Mouse (Mus musculus): ENCODE results near the gene Ndufaf2. TPM values are rescaled to one million over a fixed set of nuclear protein-coding genes. Genes with fewer than 3 reads are reported as not detected.
A peak's percentile ranks its signal among the peaks of the same experiment; 100 is the strongest.

Gene Ndufaf2
- polyA plus RNA-seq, 1 experiment, result 7.1 TPM

DNA sequence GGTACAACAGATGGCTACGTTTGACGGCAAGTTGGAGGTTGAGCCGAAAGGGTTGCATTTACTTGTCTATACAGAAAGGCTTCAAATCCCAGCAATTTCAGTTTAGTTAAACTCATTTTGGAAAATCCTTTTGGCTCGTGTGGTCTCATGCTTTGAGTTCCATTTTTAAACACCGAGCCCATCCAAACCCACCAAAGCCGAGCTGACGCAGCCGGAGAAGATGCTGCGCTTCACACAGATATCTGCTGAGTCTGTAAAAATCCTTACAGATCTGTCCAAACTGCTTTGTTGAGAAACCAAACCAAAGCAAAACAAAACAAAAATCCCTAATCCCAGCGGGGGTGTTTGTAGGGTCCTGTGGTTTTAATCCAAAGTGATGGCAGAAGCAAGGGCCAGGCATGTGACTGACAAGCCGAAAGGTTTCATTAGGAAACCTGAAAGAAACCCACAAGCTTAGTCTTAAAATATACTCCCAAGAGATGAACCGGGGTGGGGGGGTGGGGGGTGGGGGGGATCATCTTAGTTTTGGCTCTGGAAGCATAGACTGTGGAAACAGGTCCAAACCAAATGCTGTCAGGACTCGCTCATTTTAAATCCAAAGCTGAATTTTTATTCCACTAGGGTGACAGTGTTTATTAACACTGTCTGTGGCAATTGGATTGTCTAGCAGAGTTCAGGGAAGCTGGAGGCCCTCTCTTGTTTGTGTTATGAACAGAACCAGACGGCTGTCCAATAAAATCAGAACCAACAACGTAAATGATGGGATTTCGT lies 181.4 kb downstream of the Ndufaf2 start:
- 76% methylated on average over 16 of the region's 16 CpGs for WGBS

DNA sequence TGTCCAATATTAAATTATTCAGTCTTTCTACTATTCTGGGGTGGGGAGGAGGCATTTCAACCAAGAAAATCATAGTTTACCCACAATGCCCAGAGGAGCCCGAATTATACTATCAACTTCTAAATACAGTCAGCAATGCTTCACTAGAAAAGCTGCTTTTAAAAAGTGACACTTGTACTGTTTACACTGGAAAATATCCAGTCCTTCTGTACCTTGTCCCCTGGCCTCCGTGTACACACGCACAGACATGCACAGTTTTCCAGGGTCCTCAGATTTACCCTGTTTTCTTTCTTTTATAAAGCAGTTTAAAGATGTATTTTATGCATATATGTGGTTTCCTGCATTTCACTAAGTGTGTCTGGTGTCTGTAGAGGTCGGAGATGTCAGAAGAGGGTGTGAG lies 186.0 kb downstream of the Ndufaf2 start:
- no peak for DNase-seq (ENCODE audit: low read depth, low spot score)
- 38% methylated on average over 4 of the region's 4 CpGs for WGBS

More for the DNA sequence above, 181.4 kb downstream of the Ndufaf2 start:
- no peak for DNase-seq (ENCODE audit: low read depth, low spot score)

- WGBS, result 82% methylated on average over 7 of the region's 7 CpGs
- DNase-seq (ENCODE audit: low read depth, low spot score), result no peak
These were observed 186.6 kb downstream of the Ndufaf2 start for GRCm38 (mm10) chr13:107971868-107972267.

GRCm38 (mm10) chr13:107970422-107971142 lies 187.8 kb downstream of the Ndufaf2 start:
- 82% methylated on average over 11 of the region's 11 CpGs for WGBS
- DNase-seq (ENCODE audit: low read depth, low spot score), result no peak

DNA sequence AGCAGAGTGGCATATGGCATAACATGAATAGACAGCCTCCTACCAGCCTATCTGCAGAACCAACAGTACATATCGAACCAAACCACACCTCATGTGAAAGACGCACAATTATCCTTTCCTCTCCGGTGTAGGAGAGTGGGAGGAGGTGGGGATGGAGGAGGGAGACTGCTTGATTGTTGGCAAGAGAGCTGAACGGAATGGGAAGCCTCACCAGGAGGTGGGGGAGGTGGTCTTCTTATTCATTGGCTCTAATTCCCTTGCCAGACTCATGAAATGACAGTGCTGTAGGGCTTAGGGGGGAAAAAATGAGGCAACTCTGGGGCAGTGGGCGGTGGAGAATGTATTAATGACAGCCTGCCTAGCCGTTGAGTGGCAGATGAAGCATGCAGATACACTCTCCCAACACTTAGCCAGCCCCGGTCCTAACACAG lies 188.4 kb downstream of the Ndufaf2 start:
- DNase-seq (ENCODE audit: low read depth, low spot score), result no peak
- 62% methylated on average over 7 of the region's 7 CpGs for WGBS

GRCm38 (mm10) chr13:107964616-107965015 lies 193.8 kb downstream of the Ndufaf2 start:
- WGBS, result 77% methylated on average over 7 of the region's 7 CpGs
- no peak for DNase-seq (ENCODE audit: low read depth, low spot score)

DNA sequence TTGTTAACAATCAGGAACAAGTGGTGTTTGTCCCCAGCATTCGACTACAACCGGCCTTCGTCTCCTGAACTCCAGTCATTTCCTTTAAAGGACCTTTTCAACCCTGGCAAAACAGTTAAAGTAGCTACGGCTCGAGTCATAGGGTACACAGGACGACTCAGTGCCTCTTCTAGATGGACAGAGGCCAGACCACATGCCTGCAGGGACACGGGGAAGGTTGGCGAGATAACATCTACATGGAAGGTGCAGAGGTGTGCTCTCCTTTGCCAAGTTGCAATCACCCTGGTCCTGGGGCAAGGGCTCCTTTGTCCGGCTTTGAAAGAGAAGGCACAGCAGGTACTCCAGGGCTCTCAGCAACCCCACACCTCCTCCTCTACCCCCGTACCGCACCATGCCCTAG lies 195.0 kb downstream of the Ndufaf2 start:
- no peak for DNase-seq (ENCODE audit: low read depth, low spot score)
- 57% methylated on average over 11 of the region's 11 CpGs for WGBS

DNA sequence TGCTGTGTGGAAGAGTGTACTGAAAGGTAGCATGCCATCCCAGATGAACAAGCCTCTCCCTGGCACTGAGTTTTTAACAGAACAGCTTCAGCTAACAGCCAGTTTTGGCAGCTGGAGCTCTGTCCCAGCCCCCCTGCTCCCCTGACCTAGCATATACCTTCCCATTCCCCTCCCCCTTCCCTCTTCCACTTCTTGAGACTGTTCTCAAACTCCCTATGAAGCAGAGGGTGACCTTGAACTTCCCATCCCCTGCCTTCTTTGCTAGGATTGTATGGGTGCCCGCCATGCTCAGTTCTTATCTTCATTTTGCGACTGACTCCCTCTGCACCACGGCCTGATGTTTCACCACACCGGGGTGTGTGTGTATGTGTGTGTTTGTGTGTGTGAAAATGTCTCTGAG lies 195.7 kb downstream of the Ndufaf2 start:
- DNase-seq (ENCODE audit: low read depth, low spot score), result no peak
- WGBS, result 73% methylated on average over 4 of the region's 4 CpGs

- 30% methylated on average over 4 of the region's 4 CpGs for WGBS
- DNase-seq (ENCODE audit: low read depth, low spot score), result peak; percentile 32
These were observed 196.5 kb downstream of the Ndufaf2 start for GRCm38 (mm10) chr13:107961972-107962371.

DNA sequence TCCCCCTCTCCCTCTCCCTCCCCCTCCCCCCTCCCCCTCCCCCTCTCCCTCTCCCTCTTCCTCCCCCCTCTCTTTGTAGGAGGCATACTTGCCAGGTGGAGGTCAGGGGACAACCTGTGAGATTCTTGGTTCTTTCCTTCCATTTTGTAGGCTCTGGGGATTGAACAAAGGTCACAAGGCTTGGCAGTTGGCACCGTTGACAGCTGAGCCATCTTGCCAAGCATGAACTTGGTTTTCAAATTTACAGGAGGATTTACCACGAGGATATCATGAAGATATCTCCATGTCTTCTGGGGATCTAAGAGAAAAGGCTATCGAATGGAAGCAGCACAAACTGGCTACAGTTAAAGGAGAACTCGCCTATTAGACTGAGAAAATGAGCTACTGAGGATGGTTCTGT lies 196.9 kb downstream of the Ndufaf2 start:
- WGBS, result 42% methylated on average over 4 of the region's 4 CpGs
- DNase-seq (ENCODE audit: low read depth, low spot score), result no peak

GRCm38 (mm10) chr13:107960549-107960948 lies 197.9 kb downstream of the Ndufaf2 start:
- DNase-seq (ENCODE audit: low read depth, low spot score), result no peak
- WGBS, result 93% methylated on average over 5 of the region's 5 CpGs

GRCm38 (mm10) chr13:107959891-107960290 lies 198.5 kb downstream of the Ndufaf2 start:
- WGBS, result 83% methylated on average over 4 of the region's 4 CpGs
- DNase-seq (ENCODE audit: low read depth, low spot score), result no peak

DNA sequence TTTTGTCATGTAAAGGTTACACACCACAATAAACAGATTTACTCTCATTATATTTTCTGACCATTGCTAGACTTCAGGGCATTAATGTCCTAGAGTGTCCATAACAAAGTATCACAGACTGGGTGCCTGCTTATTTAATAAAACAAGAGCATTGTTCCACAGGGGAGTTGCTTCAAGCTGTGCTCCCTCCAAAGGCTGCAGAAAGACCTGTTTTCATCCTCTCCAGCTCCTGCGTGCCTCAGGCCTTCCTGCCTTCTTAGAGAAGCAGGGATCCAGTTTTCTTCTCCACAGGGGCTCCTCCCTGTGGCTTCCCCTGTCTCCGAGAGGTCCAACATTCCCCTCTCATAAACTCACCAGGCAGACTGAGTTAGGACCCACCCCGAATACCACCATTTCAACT lies 202.2 kb downstream of the Ndufaf2 start:
- no peak for DNase-seq (ENCODE audit: low read depth, low spot score)
- 81% methylated on average over 3 of the region's 3 CpGs for WGBS

DNA sequence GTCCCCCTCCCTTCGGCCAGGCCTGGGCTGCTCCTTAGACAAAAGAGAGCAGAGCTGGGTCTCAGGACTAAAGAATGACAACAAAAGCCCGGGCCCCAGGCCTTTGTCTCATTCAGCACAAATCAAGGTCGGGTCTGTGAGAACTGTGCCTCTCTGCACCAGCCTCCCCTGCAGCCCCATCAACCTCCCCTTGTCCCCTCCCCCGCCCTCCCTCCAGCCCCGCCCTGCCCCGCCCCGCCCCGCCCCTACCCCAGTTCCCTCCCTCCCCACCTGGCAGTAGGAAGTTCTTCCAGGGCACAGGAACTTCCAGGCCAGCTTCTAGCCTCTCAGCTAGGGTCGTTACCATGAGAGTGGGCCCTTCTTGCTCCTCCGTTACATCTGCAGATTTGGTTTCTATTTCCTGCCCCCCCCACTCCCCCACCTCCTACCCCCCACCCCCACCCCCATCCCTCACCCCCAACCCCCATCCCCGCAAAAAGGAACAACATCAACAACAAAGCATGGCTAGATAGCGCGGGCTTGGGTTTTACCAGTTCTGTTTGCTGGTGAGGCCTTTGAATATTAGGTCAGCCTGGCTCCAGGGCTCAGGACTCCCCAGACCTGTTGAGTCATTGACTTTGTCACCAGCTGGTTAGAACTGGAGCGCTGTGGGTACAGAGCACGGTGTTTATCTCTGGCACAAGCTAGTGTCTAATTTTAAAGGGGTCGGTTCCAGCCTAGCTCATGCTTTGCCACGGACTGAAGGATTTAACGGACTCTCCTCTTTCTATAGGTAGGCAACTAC lies 202.9 kb downstream of the Ndufaf2 start:
- no peak for DNase-seq (ENCODE audit: low read depth, low spot score)
- 48% methylated on average over 16 of the region's 18 CpGs for WGBS

- no peak for DNase-seq (ENCODE audit: low read depth, low spot score)
- WGBS, result 54% methylated on average over 16 of the region's 16 CpGs
These were observed 203.8 kb downstream of the Ndufaf2 start for GRCm38 (mm10) chr13:107954445-107955261.

DNA sequence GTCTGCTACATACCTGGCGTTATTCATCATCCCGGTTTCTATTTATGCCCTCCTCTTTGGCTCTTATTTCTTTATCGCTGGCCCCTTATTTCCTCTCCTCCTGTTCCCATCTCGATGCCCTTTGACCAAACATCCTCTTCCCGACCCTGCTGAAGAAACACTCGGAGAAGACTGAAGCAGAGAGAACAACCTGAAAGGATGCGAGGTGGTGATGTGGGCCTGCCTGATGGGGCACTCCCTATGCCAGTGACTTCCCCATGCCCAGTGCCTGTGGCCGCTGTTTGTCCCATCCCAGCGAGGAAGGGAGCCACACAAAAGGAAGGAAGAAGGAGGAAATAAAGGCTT lies 204.4 kb downstream of the Ndufaf2 start:
- no peak for DNase-seq (ENCODE audit: low read depth, low spot score)
- whole genome bisulfite sequencing, result 38% methylated on average over 9 of the region's 9 CpGs

Measured in large intestine, adult 2 months (tissue).